Mouse (Mus musculus) stomach, embryonic 14.5 days (tissue): Measurements from ENCODE around the gene Cacna1d. TPM values are rescaled to one million over a fixed set of nuclear protein-coding genes. Genes with fewer than 3 reads are reported as not detected.

Experiments used
- ATAC-seq: fragments of 200-750 bp; cut with Nextera tagmentation; 2 replicates; pipeline ENCODE4 v1.8.0; 2017; ENCODE audit warnings: low read depth, moderate TSS enrichment; ENCODE audit not compliant: insufficient number of reproducible peaks, insufficient read depth, low FRiP score
- H3K27ac ChIP-seq: fragments of 300-500 bp; sonication (generic); 2 replicates; pipeline ENCODE4 v1.5.1; 2014; ENCODE audit warnings: mild to moderate bottlenecking, low read length, moderate library complexity, mixed read lengths
- H3K27me3 ChIP-seq: fragments of 300-500 bp; sonication (generic); 2 replicates; pipeline ENCODE4 v1.6.1; 2014; ENCODE audit warnings: low read length, control low read depth, mixed read lengths; ENCODE audit not compliant: control insufficient read depth, insufficient read depth
- H3K36me3 ChIP-seq: fragments of 300-500 bp; sonication (generic); 2 replicates; pipeline ENCODE4 v1.6.1; 2014; ENCODE audit warnings: mild to moderate bottlenecking, control low read depth, low read length, moderate library complexity, mixed read lengths; ENCODE audit not compliant: control insufficient read depth, insufficient read depth
- H3K4me1 ChIP-seq: fragments of 300-500 bp; sonication (generic); 2 replicates; pipeline ENCODE4 v1.6.1; 2014; ENCODE audit warnings: low read length, control low read depth, mixed read lengths; ENCODE audit not compliant: control insufficient read depth, insufficient read depth
- H3K4me2 ChIP-seq: fragments of 300-500 bp; sonication (generic); replicated peaks from 2 replicates; pipeline ENCODE4 v1.6.1; 2014; ENCODE audit warnings: low read depth, low read length, control low read depth
- H3K4me3 ChIP-seq: fragments of 300-500 bp; sonication (generic); 2 replicates; pipeline ENCODE4 v1.5.1; 2014; ENCODE audit warnings: low read depth, low read length, control low read depth
- H3K9ac ChIP-seq: fragments of 300-500 bp; sonication (generic); replicated peaks from 2 replicates; pipeline ENCODE4 v1.6.1; 2014; ENCODE audit warnings: low read depth, mild to moderate bottlenecking, control low read depth, low read length, moderate library complexity, mixed read lengths
- H3K9me3 ChIP-seq: fragments of 300-500 bp; sonication (generic); 2 replicates; pipeline ENCODE4 v1.6.1; 2016; ENCODE audit warnings: low read depth, low read length, control low read depth; ENCODE audit not compliant: control insufficient read depth
- WGBS: fragments of 180-500 bp; shearing (Covaris S2); extraction: QIAGEN DNeasy Blood & Tissue Kit; methylation state at CpG from one replicate; pipeline ENCODE4 v1.1.7; 2014; 5-methylcytosine and 5-hydroxymethylcytosine counted together
- polyA plus RNA-seq: library from polyadenylated mRNA; unstranded; fragments of >200 nt; fragmentation: Nextera tagmentation; extraction: Ambion mirVana; gene quantifications from 2 replicates; pipeline ENCODE4 v1.2.1, GENCODE M21; 2014

The Cacna1d gene
- polyA plus RNA-seq, 1 experiment from 2014 or later: 15.3 TPM

DNA sequence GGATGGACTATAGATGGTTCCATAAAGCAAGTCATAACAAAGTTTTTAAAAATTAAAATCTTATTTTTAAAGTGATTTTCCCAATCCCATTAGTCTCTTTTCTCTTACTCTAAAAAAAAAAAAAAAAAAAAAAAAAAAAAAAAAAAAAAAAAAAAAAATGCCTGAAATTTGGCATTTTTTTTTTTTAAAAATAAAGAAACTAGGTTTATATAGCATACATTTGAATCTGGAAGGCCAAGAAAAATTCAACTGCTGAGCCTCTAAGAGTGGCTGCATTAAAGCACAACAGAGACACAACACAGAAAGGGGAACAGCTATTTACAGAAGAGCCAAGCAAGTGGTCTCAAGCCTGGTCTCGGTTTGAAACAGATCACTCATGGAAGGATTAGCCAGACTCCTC, 112.9 kb downstream of the Cacna1d start:
- Histone ChIP-seq H3K9me3 (no peaks in the 10 kb centered on the region), H3K9ac (no peak overlapping the region), H3K4me3 (no peak overlapping the region), H3K4me2 (no peak overlapping the region), H3K4me1 (no peaks in the 10 kb centered on the region), H3K27ac (no peak overlapping the region), H3K36me3 (no peaks in the 10 kb centered on the region), H3K27me3 (no peaks in the 10 kb centered on the region)
- WGBS: 49% methylated on average over 1 of the region's 1 CpGs
- no peak for ATAC-seq

DNA sequence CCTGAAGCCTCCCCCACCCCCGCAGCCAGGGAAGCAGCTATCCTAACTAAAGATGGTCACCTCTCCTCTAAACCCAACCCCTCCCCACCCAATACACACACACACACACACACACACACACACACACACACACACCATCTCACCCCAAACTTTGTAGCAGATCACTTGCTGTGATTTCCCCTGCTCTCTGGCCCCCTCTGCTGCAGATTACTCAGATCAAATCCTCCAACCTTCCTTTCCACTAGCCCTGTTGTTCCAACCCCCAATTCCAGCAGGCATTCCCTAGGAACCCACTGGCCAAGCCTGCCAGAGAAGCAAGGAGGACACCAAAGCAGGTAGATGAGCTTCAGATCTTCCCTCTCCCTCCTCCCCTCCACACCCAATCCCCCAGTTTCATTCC, 118.4 kb downstream of the Cacna1d start:
- Histone ChIP-seq H3K9me3 (no peaks in the 10 kb centered on the region), H3K27ac (no peak overlapping the region), H3K4me2 (no peak overlapping the region), H3K27me3 (no peaks in the 10 kb centered on the region), H3K4me1 (no peaks in the 10 kb centered on the region), H3K36me3 (no peaks in the 10 kb centered on the region), H3K4me3 (no peak overlapping the region), H3K9ac (no peak overlapping the region)
- WGBS: 33% methylated on average over 1 of the region's 1 CpGs
- no peak for ATAC-seq

GRCm38 (mm10) chr14:30371070-30371469, 120.2 kb downstream of the Cacna1d start:
- Histone ChIP-seq H3K4me1 (no peaks in the 10 kb centered on the region), H3K4me2 (no peak overlapping the region), H3K4me3 (no peak overlapping the region), H3K9ac (no peak overlapping the region), H3K36me3 (no peaks in the 10 kb centered on the region), H3K27ac (no peak overlapping the region), H3K27me3 (no peaks in the 10 kb centered on the region), H3K9me3 (no peaks in the 10 kb centered on the region)
- ATAC-seq: no peak
- WGBS: 76% methylated on average over 2 of the region's 2 CpGs

- no peak overlapping the region for H3K9ac ChIP-seq
- H3K27me3 ChIP-seq: no peaks in the 10 kb centered on the region
- ATAC-seq: no peak
- no peaks in the 10 kb centered on the region; the same call in 1 of the 2 replicates for H3K4me1 ChIP-seq
- 72% methylated on average over 4 of the region's 4 CpGs for WGBS
- no peak overlapping the region for H3K27ac ChIP-seq
- no peaks in the 10 kb centered on the region for H3K9me3 ChIP-seq
- no peaks in the 10 kb centered on the region for H3K36me3 ChIP-seq
- H3K4me3 ChIP-seq: no peak overlapping the region
- H3K4me2 ChIP-seq: no peak overlapping the region
Measured at GRCm38 (mm10) chr14:30367074-30367473, 124.2 kb downstream of the Cacna1d start.

GRCm38 (mm10) chr14:30365866-30366265, 125.4 kb downstream of the Cacna1d start:
- no peaks in the 10 kb centered on the region for H3K9me3 ChIP-seq
- no peak overlapping the region for H3K4me3 ChIP-seq
- H3K27ac ChIP-seq: no peak overlapping the region
- no peak overlapping the region for H3K9ac ChIP-seq
- WGBS: 73% methylated on average over 5 of the region's 5 CpGs
- ATAC-seq: no peak
- no peak overlapping the region for H3K4me2 ChIP-seq
- H3K4me1 ChIP-seq: peaks cover 7% of the 10 kb centered on the region; the same call in 1 of the 2 replicates
- no peaks in the 10 kb centered on the region for H3K27me3 ChIP-seq
- H3K36me3 ChIP-seq: no peaks in the 10 kb centered on the region

DNA sequence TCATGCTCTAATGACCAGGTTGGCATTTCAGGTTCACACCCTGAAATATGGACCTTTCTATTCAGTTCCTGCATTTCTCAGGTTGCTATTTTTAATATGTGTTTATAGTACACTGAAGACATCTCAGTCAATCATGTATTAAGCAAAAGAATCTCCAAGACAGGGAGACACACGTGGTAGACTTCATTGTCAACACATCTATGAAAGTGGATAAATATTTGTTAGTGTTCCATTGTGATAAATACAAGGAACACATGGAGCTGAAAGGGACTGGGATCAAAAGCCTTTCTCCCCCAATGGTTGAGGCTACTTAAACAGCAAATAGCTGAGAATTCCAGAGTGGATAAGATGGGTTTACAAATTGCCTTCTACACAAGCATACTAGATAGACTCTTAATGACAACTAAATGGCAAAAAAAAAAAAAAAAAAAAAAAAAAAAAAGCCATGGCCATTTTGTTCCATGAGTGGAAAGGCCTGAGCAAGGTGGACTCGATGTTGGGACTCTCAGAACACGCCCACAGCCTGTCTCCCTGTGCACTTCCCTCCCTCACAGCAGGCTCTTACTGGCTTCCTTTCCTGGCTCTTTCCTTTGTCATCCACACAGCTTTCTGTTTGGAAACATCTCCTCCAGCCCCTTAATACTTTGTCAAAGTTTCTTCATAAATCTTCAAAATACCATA, 127.6 kb downstream of the Cacna1d start:
- WGBS: 66% methylated on average over 3 of the region's 3 CpGs
- no peak for ATAC-seq
- H3K4me1 ChIP-seq: peaks cover 9% of the 10 kb centered on the region; the same call in 1 of the 2 replicates

DNA sequence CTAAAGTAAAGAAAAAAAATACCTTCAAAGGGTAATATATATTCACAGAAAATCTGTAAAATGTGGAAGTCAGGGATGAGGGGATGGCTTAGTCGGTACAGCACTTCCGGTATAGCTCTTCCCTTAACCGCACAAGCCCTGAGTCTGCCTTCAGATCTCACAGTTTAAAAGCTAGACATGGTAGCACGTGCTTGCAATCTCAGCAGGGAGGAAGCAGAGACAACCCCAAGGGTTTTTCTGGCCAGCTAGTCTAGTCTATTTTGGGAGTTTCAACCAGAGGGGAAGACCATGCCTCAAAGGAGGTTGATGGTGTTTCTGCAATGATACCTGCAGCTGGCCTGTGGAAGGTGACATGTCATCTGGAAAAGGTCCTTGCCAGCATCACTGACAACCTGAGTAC, 128.9 kb downstream of the Cacna1d start:
- no peak overlapping the region for H3K4me2 ChIP-seq
- no peak overlapping the region for H3K27ac ChIP-seq
- H3K27me3 ChIP-seq: no peaks in the 10 kb centered on the region
- peaks cover 9% of the 10 kb centered on the region; the same call in 1 of the 2 replicates for H3K4me1 ChIP-seq
- no peak overlapping the region for H3K9ac ChIP-seq
- 80% methylated on average over 4 of the region's 4 CpGs for WGBS
- H3K9me3 ChIP-seq: no peaks in the 10 kb centered on the region
- no peaks in the 10 kb centered on the region for H3K36me3 ChIP-seq
- no peak for ATAC-seq
- no peak overlapping the region for H3K4me3 ChIP-seq

More for the DNA sequence above, 127.6 kb downstream of the Cacna1d start:
- H3K4me3 ChIP-seq: no peak overlapping the region
- H3K36me3 ChIP-seq: no peaks in the 10 kb centered on the region
- H3K27ac ChIP-seq: no peak overlapping the region
- H3K9me3 ChIP-seq: no peaks in the 10 kb centered on the region
- H3K9ac ChIP-seq: no peak overlapping the region
- H3K4me2 ChIP-seq: no peak overlapping the region
- no peaks in the 10 kb centered on the region for H3K27me3 ChIP-seq

DNA sequence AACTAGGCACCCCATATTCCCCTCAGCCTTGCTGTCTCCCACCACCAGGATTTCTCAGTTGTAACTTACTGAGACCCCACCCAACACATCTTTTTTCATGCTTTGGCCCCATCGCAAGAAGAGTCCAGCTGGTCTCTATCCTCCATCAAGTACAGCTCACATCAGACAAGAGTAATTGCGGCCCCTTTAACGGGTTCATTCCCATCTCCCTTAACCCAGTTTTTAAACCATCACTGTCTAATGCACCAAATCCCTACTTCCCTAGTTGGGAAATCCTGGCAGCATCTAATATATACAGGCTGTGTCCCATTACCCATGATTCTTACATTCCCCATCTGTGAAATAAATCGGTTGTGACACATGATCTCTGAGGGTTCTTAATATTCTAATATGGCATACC, 130.8 kb downstream of the Cacna1d start:
- H3K4me3 ChIP-seq: no peak overlapping the region
- WGBS: 29% methylated on average over 4 of the region's 4 CpGs
- H3K27me3 ChIP-seq: no peaks in the 10 kb centered on the region
- no peak overlapping the region for H3K4me2 ChIP-seq
- H3K27ac ChIP-seq: no peak overlapping the region
- H3K9ac ChIP-seq: no peak overlapping the region
- ATAC-seq: peak; percentile 65; the same call in 1 of the 2 replicates
- peaks cover 9% of the 10 kb centered on the region; the same call in 1 of the 2 replicates for H3K4me1 ChIP-seq
- H3K36me3 ChIP-seq: no peaks in the 10 kb centered on the region
- H3K9me3 ChIP-seq: no peaks in the 10 kb centered on the region

DNA sequence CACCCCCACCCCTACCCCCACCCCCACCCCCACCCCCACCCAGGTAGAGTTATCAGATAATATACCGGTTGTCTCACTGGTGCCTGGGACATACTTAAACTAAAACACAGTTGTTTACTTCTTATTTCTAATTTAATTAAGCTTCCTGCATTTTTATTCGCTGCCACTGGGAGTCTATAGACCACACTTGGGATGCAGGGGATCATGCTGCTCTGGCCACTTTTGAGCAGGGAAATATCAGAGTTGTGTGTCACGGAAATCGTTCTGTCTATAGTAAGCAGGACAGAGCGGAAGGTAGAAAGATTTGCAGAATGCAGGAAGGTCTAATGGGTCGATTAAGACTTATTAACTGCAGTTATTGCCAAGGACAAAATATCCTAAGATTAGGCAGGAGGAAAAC, 131.3 kb downstream of the Cacna1d start:
- ATAC-seq: no peak

More for the DNA sequence above, 131.3 kb downstream of the Cacna1d start:
- Histone ChIP-seq H3K36me3 (no peaks in the 10 kb centered on the region), H3K9ac (no peak overlapping the region), H3K9me3 (no peaks in the 10 kb centered on the region), H3K27me3 (no peaks in the 10 kb centered on the region), H3K4me1 (peaks cover 9% of the 10 kb centered on the region; the same call in 1 of the 2 replicates), H3K4me3 (no peak overlapping the region), H3K4me2 (no peak overlapping the region), H3K27ac (no peak overlapping the region)
- 53% methylated on average over 6 of the region's 6 CpGs for WGBS
